Mouse (Mus musculus) CH12.LX (cell line): ENCODE results near the gene Pdpk1.

Experiments
- CTCF ChIP-seq, 2 experiments: IDR thresholded peaks in 1 of 2; conservative IDR thresholded peaks in 1 of 2; 2 replicates each; pipeline ENCODE4 v1.5.1; 2011 to 2012; ENCODE audit warnings: low read depth in 2 of 2, low read length in 2 of 2, improper control_type of control experiment in 1 of 2, inconsistent platforms in 1 of 2, mild to moderate bottlenecking in 1 of 2, moderate library complexity in 1 of 2
- ELF1 ChIP-seq: IDR thresholded peaks from 2 replicates; pipeline ENCODE4 v1.6.1; 2014; ENCODE audit warnings: low read depth, mild to moderate bottlenecking, inconsistent platforms, low read length, improper control_type of control experiment
- EP300 ChIP-seq: IDR thresholded peaks from 2 replicates; pipeline ENCODE4 v1.6.1; 2011; ENCODE audit warnings: low read length, improper control_type of control experiment
- HCFC1 ChIP-seq: IDR thresholded peaks from 2 replicates; pipeline ENCODE4 v1.6.1; 2012; ENCODE audit warnings: low read depth, mild to moderate bottlenecking, inconsistent platforms, low read length, improper control_type of control experiment
- MAFK ChIP-seq: IDR thresholded peaks from 2 replicates; pipeline ENCODE4 v1.6.1; 2011; ENCODE audit warnings: low read length, improper control_type of control experiment; ENCODE audit not compliant: insufficient replicate concordance
- MXI1 ChIP-seq: IDR thresholded peaks from 2 replicates; pipeline ENCODE4 v1.6.1; 2011; ENCODE audit warnings: mild to moderate bottlenecking, low read depth, low read length, improper control_type of control experiment
- MYC ChIP-seq: IDR thresholded peaks from 2 replicates; pipeline ENCODE4 v1.6.1; 2011; ENCODE audit warnings: low read depth, mild to moderate bottlenecking, improper control_type of control experiment, low read length
- POLR2A ChIP-seq: IDR thresholded peaks from 2 replicates; pipeline ENCODE4 v1.6.1; 2011; ENCODE audit warnings: low read depth, mild to moderate bottlenecking, improper control_type of control experiment, low read length
- RAD21 ChIP-seq: IDR thresholded peaks from 2 replicates; pipeline ENCODE4 v1.6.1; 2011; ENCODE audit warnings: low read depth, mild to moderate bottlenecking, low read length, improper control_type of control experiment, moderate library complexity
- SIN3A ChIP-seq: IDR thresholded peaks from 2 replicates; pipeline ENCODE4 v1.6.1; 2012; ENCODE audit warnings: low read length, improper control_type of control experiment, inconsistent platforms
- USF1 ChIP-seq: IDR thresholded peaks from 2 replicates; pipeline ENCODE4 v1.6.1; 2014; ENCODE audit warnings: low read depth, mild to moderate bottlenecking, inconsistent platforms, low read length, improper control_type of control experiment
- USF2 ChIP-seq: conservative IDR thresholded peaks from 2 replicates; pipeline ENCODE4 v1.6.1; 2011; ENCODE audit warnings: low read depth, low read length, improper control_type of control experiment
- ZKSCAN1 ChIP-seq: IDR thresholded peaks from 2 replicates; pipeline ENCODE4 v1.6.1; 2012; ENCODE audit warnings: low read depth, inconsistent platforms, low read length, improper control_type of control experiment, borderline replicate concordance
- ZNF384 ChIP-seq: IDR thresholded peaks from 2 replicates; pipeline ENCODE4 v1.6.1; 2012; ENCODE audit warnings: low read depth, low read length, improper control_type of control experiment, inconsistent platforms

DNA sequence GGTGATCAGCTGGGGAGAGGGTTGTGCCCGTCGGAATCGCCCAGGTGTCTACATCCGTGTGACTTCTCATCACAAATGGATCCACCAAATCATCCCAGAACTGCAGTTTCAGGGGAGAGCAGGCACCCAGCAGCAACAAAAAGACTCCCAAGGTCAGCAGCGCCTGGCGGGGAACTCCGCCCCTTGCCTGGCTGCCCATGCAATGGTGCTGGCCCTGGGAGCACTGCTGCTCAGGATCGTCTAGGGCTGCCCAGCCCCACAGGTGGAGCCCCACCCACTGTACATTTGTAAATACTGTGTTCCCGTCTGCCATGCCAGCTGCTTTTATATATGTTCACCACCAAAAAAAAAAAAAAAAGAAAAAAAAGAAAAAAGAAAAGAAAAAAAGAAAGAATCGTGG lies 105.1 kb downstream of the Pdpk1 start:
- no peak for TF ChIP-seq ZNF384
- TF ChIP-seq MYC = no peak
- no peak for TF ChIP-seq MXI1
- TF ChIP-seq CTCF (conservative IDR thresholded peaks at IDR 0.05 in 1 of 2, IDR thresholded peaks at IDR 0.05 in 1 of 2; ENCODE audit: low read depth in 2 of 2, low read length in 2 of 2) = no peak
- no peak for TF ChIP-seq USF2
- no peak for TF ChIP-seq USF1
- TF ChIP-seq HCFC1 = no peak
- no peak for TF ChIP-seq EP300
- TF ChIP-seq POLR2A = no peak
- TF ChIP-seq MAFK = no peak
- TF ChIP-seq ELF1 = no peak
- no peak for TF ChIP-seq ZKSCAN1
- TF ChIP-seq RAD21 = no peak
- no peak for TF ChIP-seq SIN3A
